Mouse (Mus musculus) layer of hippocampus, postnatal 14 days (tissue): Measurements from ENCODE around the gene Olfr313. TPM values are rescaled to one million over a fixed set of nuclear protein-coding genes. Genes with fewer than 3 reads are reported as not detected.
"Not testable (repeated sequence)": the region's sequence is repeated elsewhere in the genome, so short reads cannot be mapped to it uniquely, and the experiment has no call there.

Experiments
- DNase-seq, 2 experiments: peaks; one replicate each; pipeline ENCODE4 v3.0.0; 2021 to 2022; ENCODE audit warnings: low spot score in 2 of 2, mixed read lengths in 1 of 2
- long read RNA-seq, 2 experiments: library from polyadenylated mRNA; stranded (forward); transcript quantifications; one replicate each; pipeline ENCODE4 v2.0.0; 2021
- total RNA-seq, 2 experiments: library from RNA; stranded (reverse); gene quantifications; 2 replicates each; pipeline ENCODE4 v1.2.3; 2021

Gene Olfr313
- not detected for total RNA-seq
- long read RNA-seq, experiment 1, result 0 reads
- long read RNA-seq, experiment 2, result 0 reads

GRCm38 (mm10) chr11:58814700-58815099 is at the start of gene Olfr313:
Olfr313 (plus strand) TSS chr11:58815000.
- DNase-seq, result not testable (repeated sequence)

- DNase-seq, result no peak
Observed at GRCm38 (mm10) chr11:58772888-58773287, 41.9 kb upstream of the Olfr313 start, which contains the start of gene Olfr315. Olfr315 (plus strand) TSS chr11:58773188.

GRCm38 (mm10) chr11:58782480-58783089 is 32.2 kb upstream of the Olfr313 start, which contains the start of gene Olfr314:
Olfr314 (plus strand) TSS chr11:58782952.
- no peak for DNase-seq

- no peak for DNase-seq
Observed at GRCm38 (mm10) chr11:58784182-58784581, 30.6 kb upstream of the Olfr313 start.

GRCm38 (mm10) chr11:58787651-58788050 is 27.1 kb upstream of the Olfr313 start:
- no peak for DNase-seq

- no peak for DNase-seq
Observed at GRCm38 (mm10) chr11:58788346-58788745, 26.5 kb upstream of the Olfr313 start.

- no peak for DNase-seq
Observed at GRCm38 (mm10) chr11:58789532-58789931, 25.3 kb upstream of the Olfr313 start.

- DNase-seq, result no peak
Observed at GRCm38 (mm10) chr11:58790053-58790452, 24.7 kb upstream of the Olfr313 start.

- no peak for DNase-seq
Observed at GRCm38 (mm10) chr11:58790646-58791045, 24.2 kb upstream of the Olfr313 start.

- no peak for DNase-seq
Observed at GRCm38 (mm10) chr11:58795856-58796255, 18.9 kb upstream of the Olfr313 start.

- DNase-seq, result peak; percentile 69 to 78
Observed at GRCm38 (mm10) chr11:58796850-58797249, 17.9 kb upstream of the Olfr313 start.

- no peak for DNase-seq
Observed at GRCm38 (mm10) chr11:58799747-58800146, 15.1 kb upstream of the Olfr313 start.

- DNase-seq, result peak; percentile 53 to 63
Observed at GRCm38 (mm10) chr11:58801558-58802228, 13.1 kb upstream of the Olfr313 start, which contains the start of gene Fam183b. Fam183b (minus strand) TSS chr11:58801960.

- DNase-seq, result no peak
Observed at GRCm38 (mm10) chr11:58803871-58804270, 10.9 kb upstream of the Olfr313 start.

GRCm38 (mm10) chr11:58804393-58804792 is 10.4 kb upstream of the Olfr313 start:
- DNase-seq, result no peak

GRCm38 (mm10) chr11:58812001-58812400 is 2.8 kb upstream of the Olfr313 start:
- DNase-seq, result no peak

- DNase-seq, result no peak
Observed at GRCm38 (mm10) chr11:58815676-58816075, 876 bp downstream of the Olfr313 start.

GRCm38 (mm10) chr11:58828937-58829336 is 14.1 kb downstream of the Olfr313 start, which contains the start of gene Olfr312:
Olfr312 (plus strand) TSS chr11:58829237.
- not testable (repeated sequence) for DNase-seq

GRCm38 (mm10) chr11:58829764-58830163 is 15.0 kb downstream of the Olfr313 start:
- DNase-seq, result no peak

- not testable (repeated sequence) for DNase-seq
Observed at GRCm38 (mm10) chr11:58832541-58832940, 17.7 kb downstream of the Olfr313 start.

GRCm38 (mm10) chr11:58838951-58839350 is 24.2 kb downstream of the Olfr313 start, which contains the start of gene Olfr311:
Olfr311 (plus strand) TSS chr11:58839251.
- not testable (repeated sequence) for DNase-seq

GRCm38 (mm10) chr11:58846919-58847461 is 32.2 kb downstream of the Olfr313 start, which contains the start of gene Gm12258:
Gm12258 (plus strand) TSS chr11:58847158.
- peak; percentile 82 to 99 for DNase-seq
